Mouse (Mus musculus) kidney, adult 2 months (tissue): ENCODE measurements at regions not wholly inside any gene's neighbourhood (a gene's known extent, or its start where the extent isn't known, plus 50 kb on each side); places are given as distances from the start of the nearest gene placed in this dataset.

Experiments used
- CTCF ChIP-seq: fragments of 200-500 bp; conservative IDR thresholded peaks from 2 replicates; pipeline ENCODE4 v1.5.1; 2011; ENCODE audit warnings: low read depth, mild to moderate bottlenecking, control low read depth, low read length, moderate library complexity, mixed read lengths; ENCODE audit not compliant: insufficient read depth, insufficient read length
- POLR2A ChIP-seq: fragments of 200-500 bp; IDR thresholded peaks from one replicate; pipeline ENCODE4 v1.6.1; 2011; ENCODE audit warnings: low read depth, low read length, control low read depth

DNA sequence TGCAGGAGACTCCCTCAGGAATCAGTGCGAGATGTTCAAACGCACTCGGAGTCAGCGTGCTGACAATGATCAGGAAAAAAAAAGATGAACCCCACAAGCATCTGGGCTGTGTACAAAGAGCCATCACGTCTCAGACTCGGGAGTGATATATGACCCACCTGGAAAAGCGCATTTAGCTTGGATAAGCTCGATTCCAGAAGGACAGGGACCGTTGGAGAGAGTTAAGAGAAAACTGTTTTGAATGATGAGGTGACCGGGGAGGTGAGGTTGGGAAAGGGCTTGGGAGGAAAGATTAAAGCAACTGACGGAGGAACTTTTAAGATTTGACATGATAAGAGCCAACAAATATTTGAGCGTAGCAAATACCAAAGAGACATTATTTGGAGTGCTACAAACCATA, 64.7 kb upstream of the Adgrl2 start:
- TF ChIP-seq CTCF (no peak), POLR2A (no peak)
